Mouse (Mus musculus): ENCODE data around the gene Ankrd60. TPM values are rescaled to one million over a fixed set of nuclear protein-coding genes. Genes with fewer than 3 reads are reported as not detected.
A peak's percentile ranks its signal among the peaks of the same experiment; 100 is the strongest.

Ankrd60 gene
- polyA plus RNA-seq, 1 experiment from 2014 or later, result not detected

- peak; percentile 50; the same call in 1 of the 2 replicates for ATAC-seq (ENCODE audit: insufficient read depth, low FRiP score, low read depth)
- peaks cover 23% of the 10 kb centered on the region for H3K27me3 ChIP-seq (replicated peaks)
- 92% methylated on average over 3 of the region's 3 CpGs for WGBS
These were observed 4.7 kb upstream of the Ankrd60 start for GRCm38 (mm10) chr2:173582903-173583302.

GRCm38 (mm10) chr2:173581096-173581495, 2.9 kb upstream of the Ankrd60 start:
- ATAC-seq (ENCODE audit: insufficient read depth, low FRiP score, low read depth), result no peak
- H3K27me3 ChIP-seq (replicated peaks), result peaks cover 17% of the 10 kb centered on the region
- H3K9ac ChIP-seq, result no peak overlapping the region
- H3K4me1 ChIP-seq, result peaks cover 13% of the 10 kb centered on the region
- no peak overlapping the region for H3K27ac ChIP-seq
- H3K9me3 ChIP-seq, result no peaks in the 10 kb centered on the region
- H3K4me3 ChIP-seq (replicated peaks), result no peak overlapping the region
- no peaks in the 10 kb centered on the region for H3K36me3 ChIP-seq
- H3K4me2 ChIP-seq, result no peak overlapping the region

More at GRCm38 (mm10) chr2:173582903-173583302, 4.7 kb upstream of the Ankrd60 start:
- Histone ChIP-seq H3K4me2 (no peak overlapping the region), H3K36me3 (no peaks in the 10 kb centered on the region), H3K9ac (no peak overlapping the region), H3K4me3 (replicated peaks) (no peak overlapping the region), H3K27ac (no peak overlapping the region), H3K4me1 (peaks cover 15% of the 10 kb centered on the region), H3K9me3 (no peaks in the 10 kb centered on the region)

GRCm38 (mm10) chr2:173578595-173578994, 430 bp upstream of the Ankrd60 start:
- Histone ChIP-seq H3K9me3 (no peaks in the 10 kb centered on the region), H3K27me3 (replicated peaks) (0 out of 2 replicates have a peak, but pooled peaks cover 4% of the 10 kb centered on the region), H3K4me3 (replicated peaks) (peak overlapping the region; percentile 45), H3K27ac (no peak overlapping the region), H3K4me2 (peak overlapping the region; percentile 91), H3K4me1 (peaks cover 9% of the 10 kb centered on the region; the same call in 1 of the 2 replicates), H3K9ac (no peak overlapping the region), H3K36me3 (no peaks in the 10 kb centered on the region)
- 23% methylated on average over 8 of the region's 8 CpGs for WGBS
- ATAC-seq (ENCODE audit: insufficient read depth, low FRiP score, low read depth), result no peak

- 29% methylated on average over 9 of the region's 9 CpGs for WGBS
- no peak for ATAC-seq (ENCODE audit: insufficient read depth, low FRiP score, low read depth)
- Histone ChIP-seq H3K4me3 (replicated peaks) (no peak overlapping the region), H3K4me1 (peaks cover 9% of the 10 kb centered on the region; the same call in 1 of the 2 replicates), H3K27ac (peak overlapping the region; percentile 74; the same call in 1 of the 2 replicates), H3K27me3 (replicated peaks) (no peaks in the 10 kb centered on the region), H3K9ac (no peak overlapping the region), H3K4me2 (no peak overlapping the region), H3K36me3 (no peaks in the 10 kb centered on the region), H3K9me3 (no peaks in the 10 kb centered on the region)
These were observed 14.0 kb downstream of the Ankrd60 start for GRCm38 (mm10) chr2:173564179-173564578.

DNA sequence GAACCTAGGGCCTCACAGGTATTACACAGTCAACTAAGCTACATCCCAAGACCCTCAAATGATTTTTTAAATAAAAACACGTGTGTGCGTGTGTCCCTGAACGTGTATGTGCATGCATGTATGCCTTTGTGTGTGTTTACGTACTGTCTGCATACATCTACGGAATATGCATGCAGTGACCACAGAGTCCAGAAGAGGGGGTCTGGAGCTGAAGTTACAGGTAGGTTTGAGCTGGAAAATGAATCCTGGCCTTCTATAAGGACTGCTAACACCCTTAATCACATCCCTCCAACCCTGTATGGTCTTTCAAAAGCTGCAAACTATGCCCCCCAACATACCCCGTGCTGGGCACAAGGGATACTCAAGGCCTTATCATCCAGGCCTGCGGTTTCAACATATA, 14.8 kb downstream of the Ankrd60 start:
- no peaks in the 10 kb centered on the region for H3K9me3 ChIP-seq
- peak overlapping the region; percentile 41; the same call in 1 of the 2 replicates for H3K27ac ChIP-seq
- no peak overlapping the region for H3K4me3 ChIP-seq (replicated peaks)
- H3K4me2 ChIP-seq, result no peak overlapping the region
- H3K4me1 ChIP-seq, result peaks cover 9% of the 10 kb centered on the region
- H3K9ac ChIP-seq, result no peak overlapping the region
- no peaks in the 10 kb centered on the region for H3K36me3 ChIP-seq
- 57% methylated on average over 7 of the region's 7 CpGs for WGBS
- H3K27me3 ChIP-seq (replicated peaks), result no peaks in the 10 kb centered on the region
- ATAC-seq (ENCODE audit: insufficient read depth, low FRiP score, low read depth), result no peak

DNA sequence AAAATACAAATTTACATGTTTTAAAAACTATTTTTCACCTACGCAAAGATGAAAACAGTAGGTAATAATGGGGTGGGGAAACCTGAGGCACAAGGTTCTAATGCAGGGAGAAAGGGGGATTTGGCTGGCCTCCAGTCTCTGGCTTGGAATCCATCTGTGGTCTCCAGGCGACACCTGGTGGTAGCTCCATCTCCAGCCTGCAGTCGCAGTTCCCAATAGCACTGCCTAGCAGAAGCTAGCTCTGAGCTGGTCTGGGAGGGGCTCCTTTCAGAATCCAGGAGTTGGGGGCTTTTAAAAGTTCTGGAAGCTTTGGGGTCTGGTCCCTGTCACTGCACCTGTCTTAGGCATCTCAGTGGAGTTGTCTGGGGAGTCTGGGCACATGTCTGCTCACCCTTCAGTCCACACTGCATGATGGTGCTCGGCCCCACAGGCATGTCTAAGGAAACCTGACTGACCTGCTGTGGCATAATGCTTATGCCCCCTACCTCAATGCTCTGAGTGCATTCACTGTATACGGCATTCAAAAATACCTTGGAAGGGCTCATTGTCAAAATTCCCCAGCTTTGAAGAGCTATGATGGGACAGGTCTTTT, 16.2 kb downstream of the Ankrd60 start:
- no peaks in the 10 kb centered on the region for H3K27me3 ChIP-seq (replicated peaks)
- no peaks in the 10 kb centered on the region for H3K9me3 ChIP-seq
- peaks cover 9% of the 10 kb centered on the region for H3K4me1 ChIP-seq
- H3K9ac ChIP-seq, result no peak overlapping the region
- H3K4me3 ChIP-seq (replicated peaks), result no peak overlapping the region
- ATAC-seq (ENCODE audit: insufficient read depth, low FRiP score, low read depth), result no peak
- 39% methylated on average over 5 of the region's 5 CpGs for WGBS
- H3K36me3 ChIP-seq, result no peaks in the 10 kb centered on the region
- no peak overlapping the region for H3K4me2 ChIP-seq
- H3K27ac ChIP-seq, result no peak overlapping the region

GRCm38 (mm10) chr2:173558754-173559396, 19.3 kb downstream of the Ankrd60 start:
- ATAC-seq (ENCODE audit: insufficient read depth, low FRiP score, low read depth), result peak; percentile 38; the same call in 1 of the 2 replicates
- Histone ChIP-seq H3K9ac (no peak overlapping the region), H3K4me3 (replicated peaks) (no peak overlapping the region), H3K4me2 (no peak overlapping the region), H3K4me1 (peaks cover under 1% of the 10 kb centered on the region), H3K36me3 (no peaks in the 10 kb centered on the region), H3K9me3 (no peaks in the 10 kb centered on the region), H3K27me3 (replicated peaks) (no peaks in the 10 kb centered on the region), H3K27ac (peak overlapping the region; percentile 78)
- WGBS, result 39% methylated on average over 12 of the region's 12 CpGs

DNA sequence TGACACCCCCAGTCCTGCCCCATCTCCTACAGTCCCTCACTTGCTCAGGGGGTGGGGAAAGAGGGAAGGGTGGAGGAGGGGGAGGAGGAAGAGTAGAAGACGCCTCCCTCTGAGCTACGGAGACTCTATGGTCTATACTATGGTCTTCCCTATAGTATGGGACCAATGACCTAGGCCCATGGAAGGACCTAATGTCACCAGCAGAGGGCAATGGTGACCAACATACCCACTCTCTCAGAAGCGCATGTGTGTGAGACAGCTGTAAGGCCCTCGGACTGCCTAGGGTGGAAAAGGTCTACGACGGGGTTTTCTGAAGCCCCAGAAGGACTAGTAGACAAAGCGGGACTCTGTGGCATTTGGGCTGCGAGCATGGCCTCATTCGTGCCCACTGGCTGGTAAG, 24.3 kb downstream of the Ankrd60 start:
- H3K27me3 ChIP-seq (replicated peaks), result no peaks in the 10 kb centered on the region
- H3K36me3 ChIP-seq, result no peaks in the 10 kb centered on the region
- no peak overlapping the region for H3K4me3 ChIP-seq (replicated peaks)
- ATAC-seq (ENCODE audit: insufficient read depth, low FRiP score, low read depth), result 0 out of 2 replicates have a peak, but pooled peaks have one; percentile 43
- no peaks in the 10 kb centered on the region; the same call in 1 of the 2 replicates for H3K4me1 ChIP-seq
- H3K4me2 ChIP-seq, result no peak overlapping the region
- WGBS, result 41% methylated on average over 9 of the region's 9 CpGs
- H3K9ac ChIP-seq, result no peak overlapping the region
- H3K27ac ChIP-seq, result no peak overlapping the region
- no peaks in the 10 kb centered on the region for H3K9me3 ChIP-seq

DNA sequence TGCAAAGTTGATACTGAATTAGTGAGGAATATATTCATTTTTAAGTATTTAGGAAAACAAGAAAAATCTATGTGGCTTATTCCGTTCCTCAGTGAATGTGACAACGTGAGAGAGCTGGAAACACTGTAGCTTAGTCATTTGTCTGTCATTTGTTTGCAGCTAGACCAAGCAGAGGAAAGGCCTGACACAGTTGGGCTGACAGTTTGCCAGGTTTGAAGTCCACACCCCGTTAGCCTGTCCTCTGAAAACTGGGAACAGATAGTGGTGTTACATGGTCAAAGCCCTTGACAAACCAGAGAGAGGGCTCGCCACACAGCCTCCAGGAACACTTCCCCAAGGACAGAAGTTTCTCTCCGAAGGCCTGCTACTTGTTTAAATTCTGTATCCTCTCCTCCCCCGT, 27.5 kb downstream of the Ankrd60 start:
- no peak for ATAC-seq (ENCODE audit: insufficient read depth, low FRiP score, low read depth)
- H3K9me3 ChIP-seq, result no peaks in the 10 kb centered on the region
- no peak overlapping the region for H3K4me2 ChIP-seq
- WGBS, result 61% methylated on average over 6 of the region's 6 CpGs
- H3K4me3 ChIP-seq (replicated peaks), result no peak overlapping the region
- no peaks in the 10 kb centered on the region for H3K4me1 ChIP-seq
- H3K9ac ChIP-seq, result no peak overlapping the region
- no peak overlapping the region for H3K27ac ChIP-seq
- H3K36me3 ChIP-seq, result no peaks in the 10 kb centered on the region
- no peaks in the 10 kb centered on the region for H3K27me3 ChIP-seq (replicated peaks)

- H3K27me3 ChIP-seq (replicated peaks), result no peaks in the 10 kb centered on the region
- H3K4me2 ChIP-seq, result no peak overlapping the region
- H3K27ac ChIP-seq, result no peak overlapping the region
- WGBS, result 78% methylated on average over 10 of the region's 10 CpGs
- no peak overlapping the region for H3K9ac ChIP-seq
- no peak overlapping the region for H3K4me3 ChIP-seq (replicated peaks)
- H3K4me1 ChIP-seq, result no peaks in the 10 kb centered on the region
- no peaks in the 10 kb centered on the region for H3K9me3 ChIP-seq
- H3K36me3 ChIP-seq, result no peaks in the 10 kb centered on the region
- no peak for ATAC-seq (ENCODE audit: insufficient read depth, low FRiP score, low read depth)
These were observed 28.9 kb downstream of the Ankrd60 start for GRCm38 (mm10) chr2:173549236-173549635.

GRCm38 (mm10) chr2:173545992-173546703, 32.0 kb downstream of the Ankrd60 start:
- ATAC-seq (ENCODE audit: insufficient read depth, low FRiP score, low read depth), result peak; percentile 36; the same call in 1 of the 2 replicates
- Histone ChIP-seq H3K4me2 (no peak overlapping the region), H3K9me3 (no peaks in the 10 kb centered on the region)

GRCm38 (mm10) chr2:173542716-173543115, 35.4 kb downstream of the Ankrd60 start:
- no peak overlapping the region for H3K4me2 ChIP-seq
- H3K4me1 ChIP-seq, result no peaks in the 10 kb centered on the region
- H3K9me3 ChIP-seq, result no peaks in the 10 kb centered on the region
- H3K9ac ChIP-seq, result no peak overlapping the region
- no peak for ATAC-seq (ENCODE audit: insufficient read depth, low FRiP score, low read depth)
- H3K27me3 ChIP-seq (replicated peaks), result 0 out of 2 replicates have a peak, but pooled peaks cover 4% of the 10 kb centered on the region
- no peak overlapping the region for H3K4me3 ChIP-seq (replicated peaks)
- 84% methylated on average over 4 of the region's 4 CpGs for WGBS
- no peak overlapping the region for H3K27ac ChIP-seq
- H3K36me3 ChIP-seq, result no peaks in the 10 kb centered on the region

More at GRCm38 (mm10) chr2:173545992-173546703, 32.0 kb downstream of the Ankrd60 start:
- H3K4me1 ChIP-seq, result no peaks in the 10 kb centered on the region
- no peak overlapping the region for H3K4me3 ChIP-seq (replicated peaks)
- 41% methylated on average over 15 of the region's 15 CpGs for WGBS
- no peak overlapping the region for H3K27ac ChIP-seq
- no peak overlapping the region for H3K9ac ChIP-seq
- no peaks in the 10 kb centered on the region for H3K36me3 ChIP-seq
- H3K27me3 ChIP-seq (replicated peaks), result 0 out of 2 replicates have a peak, but pooled peaks cover 4% of the 10 kb centered on the region

Data from stomach, embryonic 15.5 days (tissue).